Mouse (Mus musculus) intestine, embryonic 14.5 days (tissue): ENCODE data around the gene Phgr1. TPM values are rescaled to one million over a fixed set of nuclear protein-coding genes. Genes with fewer than 3 reads are reported as not detected.

Experiments used
- polyA plus RNA-seq: library from polyadenylated mRNA; unstranded; fragments of >200 nt; fragmentation: Nextera tagmentation; extraction: Ambion mirVana; gene quantifications from 2 replicates; pipeline ENCODE4 v1.2.1, GENCODE M21; 2014

Gene Phgr1
- polyA plus RNA-seq, 1 experiment from 2014 or later, result 45.1 TPM

Other genes starting within 250 kb of the Phgr1 start
- 4.9 and 5.0 TPM in 2 replicates for gene Bmf, start 223.1 kb upstream of the Phgr1 start, polyA plus RNA-seq
- 81.4 and 94.0 TPM in 2 replicates for gene Bub1b, start 174.6 kb upstream of the Phgr1 start, polyA plus RNA-seq
- 2.4 and 2.7 TPM in 2 replicates for gene Pak6, start 109.5 kb upstream of the Phgr1 start, polyA plus RNA-seq
- gene Ankrd63, start 68.8 kb upstream of the Phgr1 start, polyA plus RNA-seq, result 0.19 and 0.20 TPM in 2 replicates
- gene Plcb2, start 44.3 kb upstream of the Phgr1 start, polyA plus RNA-seq, result 1.4 and 1.6 TPM in 2 replicates
- 31.9 and 37.0 TPM in 2 replicates for gene Inafm2, start 27.0 kb upstream of the Phgr1 start, polyA plus RNA-seq
- gene Ccdc9b, start 10.1 kb upstream of the Phgr1 start, polyA plus RNA-seq, result 1.2 and 1.4 TPM in 2 replicates
- gene Disp2, start 7.0 kb downstream of the Phgr1 start, polyA plus RNA-seq, result 2.6 and 3.0 TPM in 2 replicates
- gene Knstrn, start 41.2 kb downstream of the Phgr1 start, polyA plus RNA-seq, result 97.9 and 109 TPM in 2 replicates
- gene Ivd, start 89.2 kb downstream of the Phgr1 start, polyA plus RNA-seq, result 51.6 and 51.9 TPM in 2 replicates
- gene Bahd1, start 127.6 kb downstream of the Phgr1 start, polyA plus RNA-seq, result 0.93 and 1.7 TPM in 2 replicates
- 32.2 and 32.7 TPM in 2 replicates for gene Chst14, start 153.7 kb downstream of the Phgr1 start, polyA plus RNA-seq